Mouse (Mus musculus) olfactory bulb, adult 2 months (tissue): ENCODE data around the gene Prdm2. TPM values are rescaled to one million over a fixed set of nuclear protein-coding genes. Genes with fewer than 3 reads are reported as not detected.

Experiments
- H3K27ac ChIP-seq: fragments of 200-500 bp; 2 replicates; pipeline ENCODE4 v1.5.1; 2012; ENCODE audit warnings: low read depth, low read length; ENCODE audit not compliant: insufficient read depth
- H3K4me1 ChIP-seq: fragments of 200-500 bp; 2 replicates; pipeline ENCODE4 v1.6.1; 2012; ENCODE audit warnings: low read length; ENCODE audit not compliant: control insufficient read depth, insufficient read depth
- H3K4me3 ChIP-seq: fragments of 200-500 bp; 2 replicates; pipeline ENCODE4 v1.5.1; 2012; ENCODE audit warnings: mild to moderate bottlenecking, low read depth, low read length, moderate library complexity; ENCODE audit not compliant: insufficient read depth
- CTCF ChIP-seq: fragments of 200-500 bp; IDR thresholded peaks from 2 replicates; pipeline ENCODE4 v1.5.1; 2012; ENCODE audit warnings: low read depth, mild to moderate bottlenecking, low read length, moderate library complexity; ENCODE audit not compliant: insufficient read depth
- POLR2A ChIP-seq: fragments of 200-500 bp; IDR thresholded peaks from 2 replicates; pipeline ENCODE4 v1.6.1; 2012; ENCODE audit warnings: mild to moderate bottlenecking, low read depth, low read length, moderate library complexity; ENCODE audit not compliant: insufficient read depth
- WGBS: fragments of 180-500 bp; shearing (Covaris S2); methylation state at CpG from one replicate; pipeline ENCODE4 v1.1.7; 2018; 5-methylcytosine and 5-hydroxymethylcytosine counted together
- polyA plus RNA-seq: library from polyadenylated mRNA; stranded (reverse); fragments of >200 nt; gene quantifications from 2 replicates; pipeline ENCODE4 v1.2.4, GENCODE M21; 2012; ENCODE audit warnings: low replicate concordance; ENCODE audit not compliant: missing spikeins, insufficient read depth, insufficient read length

Gene Prdm2
- polyA plus RNA-seq, 1 experiment, result 212 TPM

DNA sequence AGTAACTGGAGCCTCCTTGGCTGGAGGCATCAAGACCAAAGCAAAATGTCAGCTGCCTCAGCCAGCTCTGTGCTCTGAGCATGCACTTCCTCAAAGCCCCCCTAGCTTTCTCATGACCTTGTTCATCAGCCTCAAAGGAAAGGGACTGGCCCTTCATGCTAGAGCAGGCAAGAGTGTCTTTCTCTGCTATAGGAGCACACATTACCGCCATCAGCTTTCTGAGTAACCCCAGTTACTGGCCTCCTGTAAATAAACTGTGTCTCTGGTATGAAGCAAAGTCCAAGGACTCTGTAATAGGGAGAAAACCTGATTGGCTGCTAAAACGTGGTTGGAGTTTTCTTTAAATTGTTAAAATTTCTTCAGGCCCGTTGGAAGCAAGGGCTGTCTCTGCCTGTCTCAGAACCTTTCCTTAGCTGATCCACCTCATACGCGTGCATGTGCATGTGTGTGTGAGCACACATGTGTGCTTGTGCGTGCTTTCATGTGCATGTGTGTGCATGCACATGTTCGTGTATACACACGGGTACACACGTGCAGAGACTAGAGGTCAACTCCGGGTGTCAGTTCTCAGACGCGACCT lies 153.9 kb downstream of the Prdm2 start:
- Histone ChIP-seq H3K4me3 (no peak overlapping the region), H3K4me1 (no peaks in the 10 kb centered on the region), H3K27ac (no peak overlapping the region)
- WGBS, result 93% methylated on average over 12 of the region's 12 CpGs
- TF ChIP-seq CTCF (no peak), POLR2A (no peak)

Other genes with a start within 250 kb of the Prdm2 start
- gene Pdpn, start 86.6 kb upstream of the Prdm2 start, polyA plus RNA-seq, result not detected in 2 replicates
- gene Lrrc38, start 136.8 kb upstream of the Prdm2 start, polyA plus RNA-seq, result not detected in 2 replicates
- gene Pramel1, start 181.4 kb upstream of the Prdm2 start, polyA plus RNA-seq, result not detected in 2 replicates
- not detected in 2 replicates for gene Pramef8, start 199.4 kb upstream of the Prdm2 start, polyA plus RNA-seq
- not detected in 2 replicates for gene Oog4, start 237.3 kb upstream of the Prdm2 start, polyA plus RNA-seq